Mouse (Mus musculus) heart, adult 11 months (tissue): ENCODE results near the gene Brsk2.

Experiments used
- DNase-seq: peaks from one replicate; pipeline ENCODE4 v3.0.0; 2022

Brsk2 gene

GRCm38 (mm10) chr7:142035048-142035811, 85.7 kb downstream of the Brsk2 start:
- no peak for DNase-seq

- DNase-seq: no peak
Measured at GRCm38 (mm10) chr7:142037553-142038170, 88.1 kb downstream of the Brsk2 start.

- DNase-seq: peak; percentile 98
Measured at GRCm38 (mm10) chr7:142040756-142041155, 91.2 kb downstream of the Brsk2 start.

GRCm38 (mm10) chr7:142045344-142045743, 95.8 kb downstream of the Brsk2 start:
- no peak for DNase-seq

GRCm38 (mm10) chr7:142045932-142046331, 96.4 kb downstream of the Brsk2 start:
- DNase-seq: no peak

GRCm38 (mm10) chr7:142050536-142050935, 101.0 kb downstream of the Brsk2 start:
- no peak for DNase-seq
